Mouse (Mus musculus) heart, embryonic 11.5 days (tissue): ENCODE measurements around the gene Ppp1r21. TPM values are rescaled to one million over a fixed set of nuclear protein-coding genes. Genes with fewer than 3 reads are reported as not detected.

Experiments
- ATAC-seq: fragments of 200-750 bp; cut with Nextera tagmentation; replicated peaks from 2 replicates; pipeline ENCODE4 v1.8.0; 2017; ENCODE audit warnings: moderate library complexity; ENCODE audit not compliant: insufficient number of reproducible peaks, low FRiP score, low TSS enrichment
- H3K27ac ChIP-seq: fragments of 300-500 bp; sonication (generic); 2 replicates; pipeline ENCODE4 v1.5.1; 2014; ENCODE audit warnings: mild to moderate bottlenecking, low read depth, low read length
- H3K27me3 ChIP-seq: fragments of 300-500 bp; sonication (generic); 2 replicates; pipeline ENCODE4 v1.6.1; 2014; ENCODE audit warnings: mild to moderate bottlenecking, low read length, mixed read lengths; ENCODE audit not compliant: control insufficient read depth, insufficient read depth
- H3K36me3 ChIP-seq: fragments of 300-500 bp; sonication (generic); 2 replicates; pipeline ENCODE4 v1.6.1; 2014; ENCODE audit warnings: mild to moderate bottlenecking, low read length, moderate library complexity, mixed read lengths; ENCODE audit not compliant: control insufficient read depth, insufficient read depth
- H3K4me1 ChIP-seq: fragments of 300-500 bp; sonication (generic); 2 replicates; pipeline ENCODE4 v1.6.1; 2014; ENCODE audit warnings: low read length; ENCODE audit not compliant: control insufficient read depth, insufficient read depth
- H3K4me2 ChIP-seq: fragments of 300-500 bp; sonication (generic); 2 replicates; pipeline ENCODE4 v1.6.1; 2014; ENCODE audit warnings: mild to moderate bottlenecking, moderate library complexity
- H3K4me3 ChIP-seq: fragments of 300-500 bp; sonication (generic); 2 replicates; pipeline ENCODE4 v1.5.1; 2014; ENCODE audit warnings: low read depth, low read length
- H3K9ac ChIP-seq: fragments of 300-500 bp; sonication (generic); 2 replicates; pipeline ENCODE4 v1.6.1; 2014; ENCODE audit warnings: mild to moderate bottlenecking, low read depth, low read length, moderate library complexity
- H3K9me3 ChIP-seq: fragments of 300-500 bp; sonication (generic); replicated peaks from 2 replicates; pipeline ENCODE4 v1.6.1; 2016; ENCODE audit warnings: low read length; ENCODE audit not compliant: control insufficient read depth
- WGBS: fragments of 180-500 bp; shearing (Covaris S2); extraction: QIAGEN DNeasy Blood & Tissue Kit; methylation state at CpG from one replicate; pipeline ENCODE4 v1.1.7; 2014; ENCODE audit not compliant: insufficient replicate concordance; 5-methylcytosine and 5-hydroxymethylcytosine counted together
- polyA plus RNA-seq: library from polyadenylated mRNA; unstranded; fragments of >200 nt; fragmentation: Nextera tagmentation; extraction: Ambion mirVana; gene quantifications from 2 replicates; pipeline ENCODE4 v1.2.1, GENCODE M21; 2014

Gene Ppp1r21
- polyA plus RNA-seq, 1 experiment from 2014 or later = 15.9 TPM

- Histone ChIP-seq H3K27me3 (no peaks in the 10 kb centered on the region), H3K9ac (no peak overlapping the region), H3K4me3 (no peak overlapping the region), H3K4me1 (no peaks in the 10 kb centered on the region), H3K27ac (no peak overlapping the region), H3K4me2 (no peak overlapping the region), H3K36me3 (peaks cover 22% of the 10 kb centered on the region), H3K9me3 (no peaks in the 10 kb centered on the region)
- WGBS = 70% methylated on average over 15 of the region's 15 CpGs
- no peak for ATAC-seq
Observed at GRCm38 (mm10) chr17:88587371-88587770, 57.5 kb downstream of the Ppp1r21 start.

GRCm38 (mm10) chr17:88588228-88588627 lies 58.3 kb downstream of the Ppp1r21 start:
- H3K9me3 ChIP-seq = no peaks in the 10 kb centered on the region

GRCm38 (mm10) chr17:88590251-88590650 lies 60.3 kb downstream of the Ppp1r21 start:
- Histone ChIP-seq H3K36me3 (peaks cover 7% of the 10 kb centered on the region), H3K4me2 (no peak overlapping the region), H3K27me3 (no peaks in the 10 kb centered on the region), H3K4me1 (no peaks in the 10 kb centered on the region), H3K9ac (no peak overlapping the region), H3K9me3 (no peaks in the 10 kb centered on the region), H3K4me3 (no peak overlapping the region), H3K27ac (no peak overlapping the region)
- no peak for ATAC-seq
- WGBS = 89% methylated on average over 6 of the region's 6 CpGs

More at GRCm38 (mm10) chr17:88588228-88588627, 58.3 kb downstream of the Ppp1r21 start:
- no peak for ATAC-seq
- Histone ChIP-seq H3K4me2 (no peak overlapping the region), H3K27me3 (no peaks in the 10 kb centered on the region), H3K4me3 (no peak overlapping the region), H3K9ac (no peak overlapping the region), H3K27ac (no peak overlapping the region), H3K4me1 (no peaks in the 10 kb centered on the region), H3K36me3 (peaks cover 20% of the 10 kb centered on the region)
- WGBS = 92% methylated on average over 8 of the region's 8 CpGs

- no peak overlapping the region for H3K4me3 ChIP-seq
- no peak for ATAC-seq
- H3K27ac ChIP-seq = no peak overlapping the region
- no peak overlapping the region for H3K9ac ChIP-seq
- 57% methylated on average over 4 of the region's 4 CpGs for WGBS
- no peak overlapping the region for H3K4me2 ChIP-seq
- H3K4me1 ChIP-seq = peaks cover 7% of the 10 kb centered on the region
- no peaks in the 10 kb centered on the region for H3K36me3 ChIP-seq
- no peaks in the 10 kb centered on the region for H3K9me3 ChIP-seq
- no peaks in the 10 kb centered on the region for H3K27me3 ChIP-seq
Observed at GRCm38 (mm10) chr17:88595071-88595470, 65.2 kb downstream of the Ppp1r21 start.

- H3K9me3 ChIP-seq = no peaks in the 10 kb centered on the region
- no peaks in the 10 kb centered on the region for H3K36me3 ChIP-seq
- no peaks in the 10 kb centered on the region for H3K27me3 ChIP-seq
- no peak overlapping the region for H3K4me2 ChIP-seq
- ATAC-seq = no peak
- no peak overlapping the region for H3K4me3 ChIP-seq
- peaks cover 13% of the 10 kb centered on the region for H3K4me1 ChIP-seq
- 73% methylated on average over 4 of the region's 4 CpGs for WGBS
- H3K27ac ChIP-seq = no peak overlapping the region
- no peak overlapping the region for H3K9ac ChIP-seq
Observed at GRCm38 (mm10) chr17:88596068-88596467, 66.2 kb downstream of the Ppp1r21 start.

- peak overlapping the region; percentile 89 for H3K27ac ChIP-seq
- no peaks in the 10 kb centered on the region for H3K27me3 ChIP-seq
- H3K4me1 ChIP-seq = peaks cover 13% of the 10 kb centered on the region
- 24% methylated on average over 16 of the region's 16 CpGs for WGBS
- H3K36me3 ChIP-seq = no peaks in the 10 kb centered on the region
- no peak; the same call in 1 of the 2 replicates for ATAC-seq
- peak overlapping the region; percentile 72; the same call in 1 of the 2 replicates for H3K9ac ChIP-seq
- peak overlapping the region; percentile 74 for H3K4me2 ChIP-seq
- H3K9me3 ChIP-seq = no peaks in the 10 kb centered on the region
- peak overlapping the region; percentile 52 for H3K4me3 ChIP-seq
Observed at GRCm38 (mm10) chr17:88596544-88597221, 66.8 kb downstream of the Ppp1r21 start.

GRCm38 (mm10) chr17:88597222-88598055 lies 67.5 kb downstream of the Ppp1r21 start, which contains the start of gene Ston1:
TSS of gene Ston1 (plus strand) at chr17:88597684.
- Histone ChIP-seq H3K4me3 (peak within 1 kb of the TSS; percentile 52), H3K27me3 (no peaks in the 10 kb centered on the region), H3K27ac (peak within 1 kb of the TSS; percentile 89), H3K36me3 (no peaks in the 10 kb centered on the region), H3K9ac (peak within 1 kb of the TSS; percentile 72), H3K4me1 (peaks cover 13% of the 10 kb centered on the region), H3K9me3 (no peaks in the 10 kb centered on the region), H3K4me2 (peak within 1 kb of the TSS; percentile 74)
- ATAC-seq = peak; percentile 81
- under 1% methylated on average over 39 of the region's 41 CpGs for WGBS

GRCm38 (mm10) chr17:88598056-88598420 lies 68.1 kb downstream of the Ppp1r21 start:
- no peak for ATAC-seq
- peak overlapping the region; percentile 74 for H3K4me2 ChIP-seq
- H3K27me3 ChIP-seq = no peaks in the 10 kb centered on the region
- H3K9me3 ChIP-seq = no peaks in the 10 kb centered on the region
- H3K27ac ChIP-seq = peak overlapping the region; percentile 89
- no peaks in the 10 kb centered on the region for H3K36me3 ChIP-seq
- H3K4me1 ChIP-seq = peaks cover 13% of the 10 kb centered on the region
- H3K4me3 ChIP-seq = peak overlapping the region; percentile 52
- 4% methylated on average over 5 of the region's 5 CpGs for WGBS
- H3K9ac ChIP-seq = peak overlapping the region; percentile 72
